Mouse (Mus musculus) midbrain, postnatal 0 days (tissue): ENCODE measurements around the gene Sertad3. TPM values are rescaled to one million over a fixed set of nuclear protein-coding genes. Genes with fewer than 3 reads are reported as not detected.

ENCODE experiments used
- ATAC-seq: fragments of 200-750 bp; cut with Nextera tagmentation; 2 replicates; pipeline ENCODE4 v1.8.0; 2017; ENCODE audit warnings: moderate number of reproducible peaks, mild to moderate bottlenecking, moderate TSS enrichment, moderate library complexity; ENCODE audit not compliant: low FRiP score
- DNase-seq: peaks from one replicate; pipeline ENCODE4 v3.0.0-alpha.2; 2015; ENCODE audit warnings: low spot score
- H3K27ac ChIP-seq: fragments of 300-500 bp; sonication (generic); 2 replicates; pipeline ENCODE4 v1.5.1; 2014; ENCODE audit warnings: low read depth, mild to moderate bottlenecking, low read length, mixed read lengths
- H3K27me3 ChIP-seq: fragments of 300-500 bp; sonication (generic); 2 replicates; pipeline ENCODE4 v1.6.1; 2014; ENCODE audit warnings: low read length, control low read depth, mixed read lengths; ENCODE audit not compliant: insufficient read depth
- H3K36me3 ChIP-seq: fragments of 300-500 bp; sonication (generic); 2 replicates; pipeline ENCODE4 v1.6.1; 2014; ENCODE audit warnings: low read length, control low read depth, mixed read lengths; ENCODE audit not compliant: insufficient read depth
- H3K4me1 ChIP-seq: fragments of 300-500 bp; sonication (generic); 2 replicates; pipeline ENCODE4 v1.6.1; 2014; ENCODE audit warnings: mild to moderate bottlenecking, control low read depth, antibody characterized with exemption, low read length, mixed read lengths; ENCODE audit not compliant: insufficient read depth
- H3K4me2 ChIP-seq: fragments of 300-500 bp; sonication (generic); 2 replicates; pipeline ENCODE4 v1.6.1; 2014; ENCODE audit warnings: low read depth, mild to moderate bottlenecking, low read length, mixed read lengths; ENCODE audit not compliant: poor library complexity, severe bottlenecking
- H3K4me3 ChIP-seq: fragments of 300-500 bp; sonication (generic); 2 replicates; pipeline ENCODE4 v1.5.1; 2014; ENCODE audit warnings: low read depth, mild to moderate bottlenecking, low read length, moderate library complexity
- H3K9ac ChIP-seq: fragments of 300-500 bp; sonication (generic); replicated peaks from 2 replicates; pipeline ENCODE4 v1.6.1; 2014; ENCODE audit warnings: mild to moderate bottlenecking, low read length, moderate library complexity, mixed read lengths; ENCODE audit not compliant: poor library complexity, severe bottlenecking
- H3K9me3 ChIP-seq: fragments of 300-500 bp; sonication (generic); 2 replicates; pipeline ENCODE4 v1.6.1; 2016; ENCODE audit warnings: low read length, control low read depth
- CTCF ChIP-seq: IDR thresholded peaks from 2 replicates; pipeline ENCODE4 v1.5.1; 2016; ENCODE audit warnings: antibody characterized with exemption, mild to moderate bottlenecking
- WGBS: fragments of 180-500 bp; shearing (Covaris S2); extraction: QIAGEN DNeasy Blood & Tissue Kit; methylation state at CpG from one replicate; pipeline ENCODE4 v1.1.7; 2014; 5-methylcytosine and 5-hydroxymethylcytosine counted together
- polyA plus RNA-seq: library from polyadenylated mRNA; unstranded; fragments of >200 nt; fragmentation: Nextera tagmentation; extraction: Ambion mirVana; gene quantifications from 2 replicates; pipeline ENCODE4 v1.2.1, GENCODE M21; 2015
- total RNA-seq: library from RNA; depleted of rRNA; stranded (reverse); fragments of >200 nt; gene quantifications from 2 replicates; pipeline ENCODE4 v1.2.3, GENCODE M21; 2014

Sertad3 gene
- total and polyA plus RNA-seq, 2 experiments from 2014 or later: 4.3 to 5.0 TPM

- Histone ChIP-seq H3K27ac (peak within 1 kb of the TSS; percentile 91), H3K4me3 (peak within 1 kb of the TSS; percentile 72), H3K27me3 (no peaks in the 10 kb centered on the region), H3K4me2 (peak within 1 kb of the TSS; percentile 66), H3K9ac (peak within 1 kb of the TSS; percentile 89), H3K36me3 (no peaks in the 10 kb centered on the region), H3K9me3 (no peaks in the 10 kb centered on the region), H3K4me1 (no peaks in the 10 kb centered on the region)
- peak; percentile 60 for TF ChIP-seq CTCF
- under 1% methylated on average over 65 of the region's 80 CpGs for WGBS
- ATAC-seq (peak; percentile 97), DNase-seq (peak; percentile 99)
Observed at GRCm38 (mm10) chr7:27486770-27487697, 13.5 kb downstream of the Sertad3 start, which contains the start of gene Sertad1. Sertad1 (plus strand) TSS chr7:27486910.

- no peaks in the 10 kb centered on the region for H3K4me1 ChIP-seq
- no peaks in the 10 kb centered on the region for H3K9me3 ChIP-seq
- no peaks in the 10 kb centered on the region for H3K27me3 ChIP-seq
- peak overlapping the region; percentile 72 for H3K4me3 ChIP-seq
- H3K36me3 ChIP-seq: no peaks in the 10 kb centered on the region
- H3K27ac ChIP-seq: peak overlapping the region; percentile 91; the same call in 1 of the 2 replicates
- TF ChIP-seq CTCF: no peak
- peak overlapping the region; percentile 89 for H3K9ac ChIP-seq
- WGBS: 6% methylated on average over 13 of the region's 13 CpGs
- no peak for ATAC-seq
- no peak for DNase-seq
- H3K4me2 ChIP-seq: peak overlapping the region; percentile 66
Observed at GRCm38 (mm10) chr7:27487740-27488268, 14.2 kb downstream of the Sertad3 start.

- Histone ChIP-seq H3K4me2 (no peak overlapping the region), H3K9me3 (no peaks in the 10 kb centered on the region), H3K4me3 (no peak overlapping the region), H3K9ac (no peak overlapping the region), H3K4me1 (no peaks in the 10 kb centered on the region), H3K27ac (no peak overlapping the region), H3K36me3 (no peaks in the 10 kb centered on the region), H3K27me3 (no peaks in the 10 kb centered on the region)
- DNase-seq (no peak), ATAC-seq (no peak)
- WGBS: 91% methylated on average over 25 of the region's 25 CpGs
- TF ChIP-seq CTCF: no peak
Observed at GRCm38 (mm10) chr7:27489270-27489869, 15.8 kb downstream of the Sertad3 start.

- WGBS: 42% methylated on average over 4 of the region's 4 CpGs
- Histone ChIP-seq H3K4me2 (peak overlapping the region; percentile 40), H3K9me3 (no peaks in the 10 kb centered on the region), H3K36me3 (no peaks in the 10 kb centered on the region), H3K27ac (peak overlapping the region; percentile 6; the same call in 1 of the 2 replicates), H3K4me3 (no peak overlapping the region; the same call in 1 of the 2 replicates), H3K27me3 (no peaks in the 10 kb centered on the region), H3K9ac (no peak overlapping the region; the same call in 1 of the 2 replicates), H3K4me1 (no peaks in the 10 kb centered on the region)
- DNase-seq: no peak
- no peak for TF ChIP-seq CTCF
- no peak for ATAC-seq
Observed at GRCm38 (mm10) chr7:27490227-27490542, 16.6 kb downstream of the Sertad3 start.

- peak; percentile 53 for TF ChIP-seq CTCF
- Histone ChIP-seq H3K9me3 (no peaks in the 10 kb centered on the region), H3K27me3 (no peaks in the 10 kb centered on the region), H3K9ac (no peak overlapping the region; the same call in 1 of the 2 replicates), H3K4me2 (peak overlapping the region; percentile 40), H3K36me3 (no peaks in the 10 kb centered on the region), H3K4me3 (peak overlapping the region; percentile 19; the same call in 1 of the 2 replicates), H3K4me1 (no peaks in the 10 kb centered on the region), H3K27ac (peak overlapping the region; percentile 6; the same call in 1 of the 2 replicates)
- WGBS: 4% methylated on average over 31 of the region's 33 CpGs
- ATAC-seq (no peak), DNase-seq (peak; percentile 60)
Observed at GRCm38 (mm10) chr7:27490543-27491329, 17.2 kb downstream of the Sertad3 start.
